Mouse (Mus musculus) heart, adult 2 months (tissue): ENCODE measurements around the gene Gpr155. TPM values are rescaled to one million over a fixed set of nuclear protein-coding genes. Genes with fewer than 3 reads are reported as not detected.

Experiments
- DNase-seq, 2 experiments: peaks; one replicate each; pipeline ENCODE4 v3.0.0; 2021
- H3K27ac ChIP-seq: fragments of 200-600 bp; 2 replicates; pipeline ENCODE4 v1.8.1; 2022
- H3K27me3 ChIP-seq: fragments of 200-500 bp; 2 replicates; pipeline ENCODE4 v1.6.1; 2012; ENCODE audit warnings: mild to moderate bottlenecking, low read length, inconsistent platforms, mixed read lengths; ENCODE audit not compliant: control insufficient read depth, insufficient read depth
- H3K36me3 ChIP-seq: fragments of 200-500 bp; 2 replicates; pipeline ENCODE4 v1.6.1; 2012; ENCODE audit warnings: low read length, inconsistent platforms; ENCODE audit not compliant: control insufficient read depth, insufficient read depth
- H3K4me1 ChIP-seq: fragments of 200-500 bp; 2 replicates; pipeline ENCODE4 v1.6.1; 2011; ENCODE audit warnings: low read length; ENCODE audit not compliant: control insufficient read depth, insufficient read depth
- H3K4me3 ChIP-seq: fragments of 200-600 bp; 2 replicates; pipeline ENCODE4 v1.8.1; 2022
- H3K79me2 ChIP-seq: fragments of 200-500 bp; replicated peaks from 2 replicates; pipeline ENCODE4 v1.6.1; 2012; ENCODE audit warnings: mild to moderate bottlenecking, inconsistent platforms, low read length, moderate library complexity, mixed read lengths; ENCODE audit not compliant: control insufficient read depth, insufficient read depth
- H3K9ac ChIP-seq: fragments of 200-500 bp; 2 replicates; pipeline ENCODE4 v1.6.1; 2012; ENCODE audit warnings: low read depth, mild to moderate bottlenecking, control low read depth, inconsistent platforms, low read length, mixed read lengths
- CTCF ChIP-seq: fragments of 200-600 bp; IDR thresholded peaks from 2 replicates; pipeline ENCODE4 v1.8.1; 2022; ENCODE audit warnings: antibody characterized with exemption, mild to moderate bottlenecking, moderate library complexity
- EP300 ChIP-seq: fragments of 200-500 bp; IDR thresholded peaks from 2 replicates; pipeline ENCODE4 v1.6.1; 2011; ENCODE audit warnings: low read depth, low read length, control low read depth; ENCODE audit not compliant: insufficient read depth
- POLR2A ChIP-seq: fragments of 200-500 bp; IDR thresholded peaks from 2 replicates; pipeline ENCODE4 v1.6.1; 2011; ENCODE audit warnings: mild to moderate bottlenecking, low read depth, low read length, control low read depth; ENCODE audit not compliant: insufficient read depth
- WGBS: fragments of 180-500 bp; shearing (Covaris S2); methylation state at CpG from one replicate; pipeline ENCODE4 v1.1.7; 2018; 5-methylcytosine and 5-hydroxymethylcytosine counted together
- intact Hi-C: fragments of 180-260 bp; cut with DNase I; formaldehyde crosslinking; loops from one replicate; pipeline ENCODE4 v1.15.1; 2025
- polyA plus RNA-seq: library from polyadenylated mRNA; depleted of rRNA; stranded (reverse); fragments of >200 nt; gene quantifications from 2 replicates; pipeline ENCODE4 v1.2.3, GENCODE M21; 2012
- total RNA-seq, 2 experiments: library from RNA; stranded (reverse); gene quantifications; 2 replicates each; pipeline ENCODE4 v1.2.3; 2021

Gpr155 gene
- total and polyA plus RNA-seq, 3 experiments: 11.3 to 15.2 (median 11.7) TPM

- WGBS: 77% methylated on average over 14 of the region's 14 CpGs
- intact Hi-C loops: no loop called here
- no peaks in the 10 kb centered on the region for H3K36me3 ChIP-seq
- no peaks in the 10 kb centered on the region; the same call in 1 of the 2 replicates for H3K4me1 ChIP-seq
- H3K79me2 ChIP-seq: no peaks in the 10 kb centered on the region
- TF ChIP-seq EP300: no peak
- no peak for TF ChIP-seq POLR2A
- no peak for TF ChIP-seq CTCF
- no peak overlapping the region for H3K27ac ChIP-seq
- H3K9ac ChIP-seq: no peak overlapping the region
- no peak for DNase-seq
- H3K4me3 ChIP-seq: no peak overlapping the region
- H3K27me3 ChIP-seq: no peaks in the 10 kb centered on the region
Observed at GRCm38 (mm10) chr2:73425822-73426221, 39.5 kb upstream of the Gpr155 start.

DNA sequence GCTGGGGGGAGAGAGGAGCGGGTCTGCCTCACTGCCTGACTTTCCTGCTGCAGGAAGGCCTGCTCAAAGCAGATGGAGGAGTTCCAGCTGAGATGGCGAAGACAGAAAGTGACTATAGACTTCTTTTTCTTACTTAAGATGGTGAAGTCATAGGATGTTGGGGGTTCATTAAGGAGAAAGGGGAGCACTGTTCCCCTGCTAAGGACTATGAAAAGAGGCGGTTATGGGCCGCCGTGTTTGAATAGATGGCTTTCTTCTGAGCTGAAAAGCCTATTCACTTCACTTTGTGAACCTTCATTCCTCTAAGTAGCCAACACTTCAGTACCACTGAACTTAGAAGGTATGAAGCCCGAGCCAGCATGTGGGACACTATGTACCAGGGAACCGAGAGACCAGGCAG lies 33.4 kb upstream of the Gpr155 start:
- DNase-seq: no peak

DNA sequence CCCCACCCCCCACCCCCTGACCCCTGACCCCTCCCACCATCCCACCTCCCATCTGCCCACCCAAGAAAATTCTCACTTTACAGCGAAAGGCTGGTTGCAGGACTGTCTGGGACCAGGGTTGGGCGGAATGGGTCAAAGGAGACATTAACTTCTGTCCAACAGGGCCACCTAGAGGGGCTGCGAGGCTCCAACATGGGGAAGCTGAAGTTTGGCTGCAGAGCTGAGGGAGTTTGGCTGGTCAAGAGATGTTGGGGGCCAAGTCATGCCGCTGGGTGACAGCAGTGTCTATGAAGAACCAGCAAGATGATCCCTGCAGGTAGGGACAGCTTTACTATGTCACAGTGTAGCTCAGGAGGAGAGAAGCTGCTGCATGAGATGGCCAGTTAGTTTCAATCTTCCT lies 32.9 kb upstream of the Gpr155 start:
- 33% methylated on average over 4 of the region's 4 CpGs for WGBS
- peak; percentile 65 for TF ChIP-seq CTCF
- no peak for TF ChIP-seq EP300
- no peak for TF ChIP-seq POLR2A
- no peaks in the 10 kb centered on the region for H3K79me2 ChIP-seq
- intact Hi-C loops: loop anchor here (5.0 kb wide), 1 partner anchor 252 kb away; no protein-coding TSS in a partner anchor
- no peak overlapping the region for H3K27ac ChIP-seq
- H3K27me3 ChIP-seq: no peaks in the 10 kb centered on the region
- no peaks in the 10 kb centered on the region for H3K4me1 ChIP-seq
- H3K4me3 ChIP-seq: no peak overlapping the region
- peak; percentile 17 to 49 for DNase-seq
- H3K9ac ChIP-seq: no peak overlapping the region
- no peaks in the 10 kb centered on the region for H3K36me3 ChIP-seq

More for the DNA sequence above, 33.4 kb upstream of the Gpr155 start:
- H3K79me2 ChIP-seq: no peaks in the 10 kb centered on the region
- H3K27me3 ChIP-seq: no peaks in the 10 kb centered on the region
- intact Hi-C loops: loop anchor here (5.0 kb wide), 1 partner anchor 252 kb away; no protein-coding TSS in a partner anchor
- WGBS: 63% methylated on average over 7 of the region's 7 CpGs
- no peak overlapping the region for H3K27ac ChIP-seq
- no peaks in the 10 kb centered on the region for H3K36me3 ChIP-seq
- H3K4me3 ChIP-seq: no peak overlapping the region
- TF ChIP-seq POLR2A (no peak), CTCF (no peak), EP300 (no peak)
- no peaks in the 10 kb centered on the region for H3K4me1 ChIP-seq
- H3K9ac ChIP-seq: no peak overlapping the region

- 25% methylated on average over 5 of the region's 5 CpGs for WGBS
- Histone ChIP-seq H3K4me1 (no peaks in the 10 kb centered on the region), H3K27ac (no peak overlapping the region), H3K27me3 (no peaks in the 10 kb centered on the region), H3K79me2 (no peaks in the 10 kb centered on the region), H3K9ac (no peak overlapping the region), H3K36me3 (no peaks in the 10 kb centered on the region), H3K4me3 (no peak overlapping the region)
- no peak for DNase-seq
- no peak for TF ChIP-seq EP300
- no peak for TF ChIP-seq CTCF
- no peak for TF ChIP-seq POLR2A
- intact Hi-C loops: loop anchor here (5.0 kb wide), 1 partner anchor 249 kb away; no protein-coding TSS in a partner anchor
Observed at GRCm38 (mm10) chr2:73415892-73416291, 29.5 kb upstream of the Gpr155 start.

DNA sequence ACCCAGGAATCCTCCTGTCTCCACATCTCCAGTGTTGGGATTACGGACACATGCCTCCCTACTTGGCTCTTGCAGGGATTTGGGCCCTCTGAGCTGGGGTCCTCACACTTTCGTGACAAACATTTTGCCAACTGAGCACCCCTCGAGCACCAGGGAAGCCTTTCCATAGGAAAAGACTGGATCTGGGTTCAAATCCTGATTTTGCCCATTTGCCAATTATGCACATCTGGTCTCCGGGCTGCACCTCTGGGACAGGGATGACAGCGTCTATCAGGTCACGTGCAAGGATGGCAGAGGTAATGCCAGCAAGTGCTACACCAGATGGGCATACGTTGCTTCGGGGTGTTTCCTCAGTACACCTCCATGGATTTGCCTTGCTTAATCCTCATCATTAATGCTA lies 23.7 kb upstream of the Gpr155 start:
- Histone ChIP-seq H3K27me3 (no peaks in the 10 kb centered on the region), H3K79me2 (no peaks in the 10 kb centered on the region), H3K4me3 (no peak overlapping the region), H3K36me3 (no peaks in the 10 kb centered on the region), H3K4me1 (no peaks in the 10 kb centered on the region), H3K9ac (no peak overlapping the region), H3K27ac (no peak overlapping the region)
- intact Hi-C loops: no loop called here
- no peak for DNase-seq
- WGBS: 91% methylated on average over 8 of the region's 8 CpGs
- no peak for TF ChIP-seq POLR2A
- no peak for TF ChIP-seq CTCF
- TF ChIP-seq EP300: no peak

- WGBS: 69% methylated on average over 4 of the region's 4 CpGs
- no peak overlapping the region for H3K9ac ChIP-seq
- TF ChIP-seq POLR2A (no peak), CTCF (no peak), EP300 (no peak)
- no peak overlapping the region for H3K27ac ChIP-seq
- H3K4me1 ChIP-seq: no peaks in the 10 kb centered on the region
- no peaks in the 10 kb centered on the region for H3K79me2 ChIP-seq
- H3K4me3 ChIP-seq: no peak overlapping the region
- H3K27me3 ChIP-seq: no peaks in the 10 kb centered on the region
- H3K36me3 ChIP-seq: no peaks in the 10 kb centered on the region
- intact Hi-C loops: no loop called here
- DNase-seq: no peak
Observed at GRCm38 (mm10) chr2:73407662-73408061, 21.3 kb upstream of the Gpr155 start.
